Mouse (Mus musculus) WW6 (cell line): ENCODE data around the gene Taf8.
"Not testable (repeated sequence)": the region's sequence is repeated elsewhere in the genome, so short reads cannot be mapped to it uniquely, and the experiment has no call there.

Source experiments
- DNase-seq: peaks from one replicate; pipeline ENCODE4 v3.0.0-alpha.2; 2013; ENCODE audit warnings: low read depth, low spot score

The Taf8 gene

GRCm38 (mm10) chr17:47516232-47516631 lies 14.1 kb upstream of the Taf8 start:
- DNase-seq = no peak

- DNase-seq = no peak
These were observed 13.2 kb upstream of the Taf8 start for GRCm38 (mm10) chr17:47515180-47515844.

- no peak for DNase-seq
These were observed 11.1 kb upstream of the Taf8 start for GRCm38 (mm10) chr17:47512956-47513775.

GRCm38 (mm10) chr17:47511111-47512020 lies 9.3 kb upstream of the Taf8 start:
- DNase-seq = peak; percentile 96

GRCm38 (mm10) chr17:47509031-47509705 lies 7.1 kb upstream of the Taf8 start:
- no peak for DNase-seq

GRCm38 (mm10) chr17:47508012-47508608 lies 6.0 kb upstream of the Taf8 start:
- DNase-seq = no peak

GRCm38 (mm10) chr17:47507523-47507922 lies 5.4 kb upstream of the Taf8 start:
- DNase-seq = no peak

GRCm38 (mm10) chr17:47506697-47507096 lies 4.6 kb upstream of the Taf8 start:
- no peak for DNase-seq

GRCm38 (mm10) chr17:47506042-47506441 lies 4.0 kb upstream of the Taf8 start:
- no peak for DNase-seq

GRCm38 (mm10) chr17:47505566-47505965 lies 3.5 kb upstream of the Taf8 start:
- no peak for DNase-seq

GRCm38 (mm10) chr17:47504941-47505346 lies 2.9 kb upstream of the Taf8 start, which contains the start of gene Ccnd3:
Gene Ccnd3 (plus strand): TSS chr17:47505051.
- no peak for DNase-seq

- no peak for DNase-seq
These were observed 2.1 kb upstream of the Taf8 start for GRCm38 (mm10) chr17:47504228-47504627.

GRCm38 (mm10) chr17:47503689-47504088 lies 1.6 kb upstream of the Taf8 start:
- DNase-seq = no peak

GRCm38 (mm10) chr17:47502707-47503045 lies 584 bp upstream of the Taf8 start:
- DNase-seq = not testable (repeated sequence)

- DNase-seq = no peak
These were observed 561 bp downstream of the Taf8 start for GRCm38 (mm10) chr17:47501531-47501930.

- DNase-seq = no peak
These were observed 8.0 kb downstream of the Taf8 start for GRCm38 (mm10) chr17:47494132-47494531.

GRCm38 (mm10) chr17:47493653-47494052 lies 8.4 kb downstream of the Taf8 start:
- DNase-seq = no peak

GRCm38 (mm10) chr17:47492731-47493130 lies 9.4 kb downstream of the Taf8 start:
- DNase-seq = no peak

- no peak for DNase-seq
These were observed 11.3 kb downstream of the Taf8 start for GRCm38 (mm10) chr17:47490791-47491190.

- DNase-seq = no peak
These were observed 16.3 kb downstream of the Taf8 start for GRCm38 (mm10) chr17:47485791-47486190.

GRCm38 (mm10) chr17:47484993-47485392 lies 17.1 kb downstream of the Taf8 start:
- DNase-seq = no peak
